Mouse (Mus musculus): ENCODE data around the gene Elf2. TPM values are rescaled to one million over a fixed set of nuclear protein-coding genes. Genes with fewer than 3 reads are reported as not detected.
"Not testable (repeated sequence)": the region's sequence is repeated elsewhere in the genome, so short reads cannot be mapped to it uniquely, and the experiment has no call there.

The Elf2 gene
- total RNA-seq, 2 experiments from 2014 or later: 37.1 to 42.6 TPM

DNA sequence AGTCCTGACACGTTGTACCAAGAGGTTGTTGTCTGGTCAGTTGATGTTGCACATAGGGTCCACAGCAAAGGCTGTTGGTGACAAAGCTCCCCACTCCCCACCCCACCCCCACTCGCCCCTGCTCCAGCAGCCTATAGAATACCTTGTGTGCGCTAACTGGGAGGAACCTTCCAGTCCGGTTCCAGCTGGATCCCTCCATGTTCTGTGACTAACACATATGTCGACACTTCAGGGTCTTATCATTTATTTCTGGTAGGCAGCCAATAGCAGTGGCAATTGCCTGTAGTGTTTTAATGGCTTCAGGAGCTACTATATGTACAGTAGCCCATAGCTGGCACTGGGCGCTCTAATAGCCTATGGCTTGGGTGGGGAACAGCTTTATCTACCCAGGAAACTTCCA, 118.2 kb downstream of the Elf2 start:
- DNase-seq: no peak

DNA sequence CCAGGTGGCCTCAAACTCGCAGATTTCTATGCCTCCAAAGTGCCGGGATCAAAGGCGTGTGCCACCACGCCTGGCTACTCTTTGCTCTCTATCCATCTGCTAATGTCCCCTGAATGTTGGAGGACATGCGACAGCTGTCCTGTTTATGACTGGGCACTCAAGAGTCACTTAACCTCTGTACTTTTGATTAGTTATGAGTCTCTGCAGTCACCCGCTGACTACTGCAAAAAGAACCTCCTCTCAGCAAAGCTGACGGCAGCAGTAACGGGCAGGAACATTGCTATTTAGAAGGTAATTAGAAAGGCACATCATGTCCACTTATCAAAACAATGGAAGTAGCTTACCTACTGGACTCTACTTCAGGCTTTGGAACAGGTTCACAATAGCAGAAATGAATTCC, 118.6 kb downstream of the Elf2 start:
- intact Hi-C loops (cut with DNase I): no loop called here

More for the DNA sequence above, 118.2 kb downstream of the Elf2 start:
- intact Hi-C loops (cut with DNase I): no loop called here

DNA sequence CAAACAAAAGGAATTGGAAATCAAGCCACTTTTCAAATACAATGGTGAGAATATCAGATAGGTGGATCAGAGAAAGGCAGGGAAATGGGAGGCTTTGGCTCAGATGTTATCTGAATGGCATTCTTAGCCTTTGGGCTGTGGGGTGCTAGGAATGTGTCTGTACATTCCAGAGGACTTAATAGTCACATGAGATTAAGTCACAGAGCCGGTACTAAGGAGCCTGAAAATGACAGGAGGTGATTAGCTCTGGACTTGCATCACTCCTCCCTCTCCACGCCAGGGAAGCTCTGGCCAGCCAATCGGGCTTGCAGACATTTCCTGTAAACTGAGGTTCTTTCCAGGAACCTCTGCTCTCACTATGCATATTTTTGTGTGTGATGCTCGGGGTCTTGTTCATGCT, 119.6 kb downstream of the Elf2 start:
- no peak for DNase-seq
- intact Hi-C loops (cut with DNase I): no loop called here

More for the DNA sequence above, 118.6 kb downstream of the Elf2 start:
- no peak for DNase-seq

DNA sequence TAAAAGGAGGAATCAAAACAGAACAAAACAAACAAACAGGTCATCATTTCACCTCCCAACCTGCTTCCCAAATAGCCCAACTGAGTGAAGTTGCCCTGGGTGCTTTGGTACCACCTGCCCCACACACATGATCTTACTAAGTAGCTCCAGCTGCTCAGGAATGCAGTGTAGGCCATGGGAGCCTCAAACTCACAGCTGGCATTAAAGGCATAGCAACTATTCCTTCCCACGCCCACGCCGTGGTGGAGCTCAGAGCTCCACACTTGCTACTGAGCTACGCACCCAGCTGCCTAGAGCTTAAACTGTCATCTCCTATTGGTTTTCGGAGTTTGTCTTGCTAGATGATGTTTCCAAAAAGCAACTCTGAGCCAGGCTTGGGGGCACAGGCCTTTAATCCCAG, 121.2 kb downstream of the Elf2 start:
- intact Hi-C loops (cut with DNase I): no loop called here
- no peak for DNase-seq

DNA sequence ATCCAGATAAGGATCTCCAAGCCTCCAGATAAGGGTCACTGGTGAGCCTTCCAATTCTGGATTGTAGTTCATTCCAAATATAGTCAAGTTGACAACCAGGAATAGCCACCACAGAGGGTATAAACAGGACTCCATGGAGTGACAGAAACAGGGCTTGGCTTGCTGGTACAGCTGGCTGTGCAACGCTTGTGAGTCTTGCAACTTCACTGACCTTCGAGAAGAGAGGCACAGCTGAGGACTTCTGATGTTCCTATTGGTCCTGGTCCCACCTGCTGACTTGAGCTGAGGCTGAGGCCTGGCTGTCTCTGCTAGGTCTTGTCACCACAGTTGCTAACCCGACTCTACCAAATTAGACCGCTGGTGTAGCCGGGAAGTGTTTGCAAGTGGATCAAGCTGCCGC, 122.1 kb downstream of the Elf2 start:
- DNase-seq; intact Hi-C loops (cut with DNase I): not testable (repeated sequence)

DNA sequence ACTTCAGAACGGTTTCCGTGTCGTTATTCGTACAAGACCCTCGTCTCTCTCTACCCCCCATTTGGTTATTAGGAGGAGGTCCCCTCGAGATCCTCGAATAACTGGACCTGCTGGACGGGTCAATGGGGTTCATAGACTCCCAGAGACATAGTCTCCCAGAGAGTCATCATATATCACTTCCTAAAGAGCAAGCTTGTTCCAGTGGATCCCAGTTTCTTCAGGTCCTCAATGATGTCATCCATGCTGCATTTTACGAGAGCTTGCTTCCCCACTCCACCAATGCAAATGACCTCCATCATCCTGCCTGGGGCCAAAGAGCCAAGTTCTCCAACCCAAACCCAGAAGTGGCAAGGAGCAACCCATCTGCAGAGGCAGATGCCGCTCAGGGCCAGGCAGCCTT, 124.1 kb downstream of the Elf2 start:
- intact Hi-C loops (cut with DNase I); DNase-seq: not testable (repeated sequence)

DNA sequence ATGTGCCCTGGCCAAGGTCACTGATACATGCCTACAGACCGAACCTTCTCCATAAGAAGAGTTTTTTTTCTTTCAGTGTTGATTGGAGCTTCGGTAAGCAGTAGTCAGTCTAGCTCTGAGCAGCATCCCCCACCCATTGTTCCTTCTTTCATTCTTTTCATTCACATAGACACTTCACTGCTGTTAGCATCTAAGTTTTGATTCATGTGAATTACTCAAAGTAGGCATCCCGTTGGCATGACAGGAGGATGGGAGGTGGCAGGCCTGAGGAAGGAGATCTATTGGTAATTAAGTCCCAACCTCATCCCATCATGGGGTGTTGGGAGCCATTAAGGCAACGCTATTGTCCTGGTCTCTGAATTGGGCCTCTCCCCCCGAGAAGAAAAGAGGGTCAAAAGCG, 124.8 kb downstream of the Elf2 start:
- intact Hi-C loops (cut with DNase I): no loop called here
- DNase-seq: no peak

DNA sequence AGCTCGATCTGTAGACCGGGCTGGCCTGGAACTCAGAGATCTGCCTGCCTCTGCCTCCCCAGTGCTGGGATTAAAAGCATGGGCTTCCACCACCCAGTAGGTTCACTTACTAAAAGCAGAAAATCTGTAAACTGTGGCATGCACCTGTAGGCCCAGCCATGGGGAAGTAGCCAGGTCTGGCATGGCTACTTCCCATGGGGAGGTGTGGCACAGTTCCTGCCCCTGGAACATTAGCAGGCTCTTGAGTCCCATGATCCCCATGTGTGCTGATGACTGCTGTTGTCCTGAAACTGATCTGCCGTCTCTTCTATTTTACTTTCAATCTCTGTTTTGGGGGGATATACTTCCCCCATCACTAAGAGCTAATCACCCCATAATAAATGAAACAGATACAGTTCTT, 127.4 kb downstream of the Elf2 start:
- DNase-seq: no peak
- intact Hi-C loops (cut with DNase I): no loop called here

DNA sequence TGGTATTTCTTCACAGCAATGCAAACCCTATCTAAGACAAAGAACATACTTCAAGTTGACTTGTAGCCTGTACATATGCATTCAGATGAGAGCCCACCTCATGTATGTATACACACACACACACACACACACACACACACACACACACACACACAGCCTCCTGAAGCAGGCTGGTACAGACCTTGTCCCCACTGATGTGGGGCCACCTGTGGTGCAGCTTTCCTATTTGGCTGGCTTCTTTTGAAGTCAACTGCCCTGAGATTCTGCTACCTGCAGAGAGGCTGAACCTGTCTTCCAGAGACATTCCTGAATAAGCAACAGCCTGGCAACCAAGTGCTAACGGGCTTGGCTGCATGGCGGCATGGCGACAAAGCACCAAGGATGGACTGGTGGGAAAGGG, 130.0 kb downstream of the Elf2 start:
- DNase-seq: no peak
- intact Hi-C loops (cut with DNase I): no loop called here

DNA sequence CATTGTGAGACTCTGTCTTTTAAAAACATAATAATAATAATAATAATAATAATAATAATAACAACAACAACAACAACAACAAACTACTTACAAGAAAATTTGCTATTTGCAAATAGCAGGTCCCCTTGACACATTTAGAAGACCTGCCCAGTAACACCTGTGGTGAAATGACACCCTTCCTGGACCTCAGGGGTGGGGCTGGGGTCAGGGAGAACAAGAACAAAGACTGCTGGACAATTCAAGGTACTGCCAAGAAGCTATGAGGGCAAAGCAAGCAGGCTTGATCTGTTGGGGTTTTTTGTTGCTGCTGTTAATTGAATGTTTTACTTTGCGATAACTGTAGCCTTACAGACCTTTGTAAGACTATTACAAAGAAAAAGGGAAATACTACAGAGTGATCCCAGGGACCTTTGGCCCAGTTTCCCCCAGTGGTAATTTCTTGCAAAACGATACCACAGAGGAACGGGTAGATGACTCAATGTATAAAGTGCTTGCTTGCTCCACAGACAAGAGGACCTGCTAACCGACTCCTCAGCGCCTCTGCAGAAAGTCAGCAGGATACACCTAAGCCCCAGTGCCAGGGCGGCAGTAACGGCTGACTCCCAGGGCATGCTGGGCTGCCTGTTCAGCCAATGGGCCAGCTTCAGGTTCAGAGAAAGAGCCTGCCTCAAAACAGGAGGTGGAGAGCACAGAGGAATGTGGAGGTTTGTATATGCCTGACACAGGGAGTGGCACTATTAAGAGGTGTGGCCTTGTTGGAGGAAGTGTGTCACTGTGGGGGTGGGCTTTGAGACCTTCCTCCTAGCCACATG, 130.8 kb downstream of the Elf2 start:
- intact Hi-C loops (cut with DNase I): no loop called here
- no peak for DNase-seq

DNA sequence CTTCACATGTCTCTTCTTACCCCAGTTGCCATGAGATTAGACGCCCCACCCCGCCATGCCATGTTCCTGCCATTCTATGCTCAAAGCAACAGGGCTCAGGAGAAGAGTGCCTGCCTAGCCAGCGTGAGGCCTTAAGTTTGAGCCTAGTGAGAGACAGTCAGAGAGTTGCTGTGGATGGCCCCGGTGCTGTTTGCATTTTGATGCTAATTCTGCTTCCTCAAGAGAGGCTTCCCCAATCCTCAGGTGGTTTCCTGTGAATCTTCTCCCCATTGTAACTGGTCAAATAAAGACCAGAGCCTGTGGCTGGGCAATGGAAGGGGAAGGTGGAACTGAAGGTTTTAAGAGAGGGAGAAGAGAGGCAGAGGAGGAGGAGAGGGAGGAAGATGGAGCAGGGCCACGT, 131.8 kb downstream of the Elf2 start:
- intact Hi-C loops (cut with DNase I): no loop called here
- no peak for DNase-seq

DNA sequence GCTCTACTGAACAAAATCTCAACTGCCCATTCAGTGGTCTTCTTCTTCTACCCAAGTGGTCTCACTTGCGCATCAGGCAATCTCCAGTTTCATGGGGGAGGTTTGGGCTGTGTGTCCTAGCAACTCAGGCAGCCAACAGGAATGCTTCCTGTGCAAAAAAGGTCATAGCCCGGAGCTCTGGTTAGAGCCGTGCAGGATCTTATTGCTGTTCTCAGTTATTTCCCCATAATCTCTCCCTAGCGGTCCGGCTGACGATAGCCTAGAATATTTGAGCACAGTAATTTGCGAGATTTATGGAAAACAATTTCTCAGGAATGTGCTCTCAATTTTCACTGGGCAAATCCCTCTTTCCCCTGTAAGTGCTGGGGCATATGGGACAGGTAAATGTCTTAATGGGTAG, 133.9 kb downstream of the Elf2 start:
- intact Hi-C loops (cut with DNase I): no loop called here

DNA sequence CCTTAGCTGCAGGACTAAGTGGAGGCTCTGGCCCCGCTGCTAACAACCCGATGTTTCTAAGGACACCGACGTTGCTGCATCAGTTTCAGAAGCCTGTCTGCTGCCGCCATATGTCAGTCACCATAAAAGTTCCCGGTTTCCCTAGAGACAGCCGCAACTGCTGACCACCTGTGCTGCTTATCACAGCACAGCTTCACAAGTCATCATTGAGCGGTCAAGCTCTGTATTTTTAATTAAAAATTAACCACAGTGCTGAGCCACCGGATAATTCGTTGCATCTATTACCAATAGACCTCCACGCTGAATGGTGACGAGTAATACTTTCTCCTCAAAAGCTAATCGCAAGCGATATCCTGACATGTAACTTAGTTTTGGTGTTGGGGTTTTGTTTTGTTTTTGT, 135.6 kb downstream of the Elf2 start:
- intact Hi-C loops (cut with DNase I): no loop called here
- no peak for DNase-seq

More for the DNA sequence above, 133.9 kb downstream of the Elf2 start:
- no peak for DNase-seq

DNA sequence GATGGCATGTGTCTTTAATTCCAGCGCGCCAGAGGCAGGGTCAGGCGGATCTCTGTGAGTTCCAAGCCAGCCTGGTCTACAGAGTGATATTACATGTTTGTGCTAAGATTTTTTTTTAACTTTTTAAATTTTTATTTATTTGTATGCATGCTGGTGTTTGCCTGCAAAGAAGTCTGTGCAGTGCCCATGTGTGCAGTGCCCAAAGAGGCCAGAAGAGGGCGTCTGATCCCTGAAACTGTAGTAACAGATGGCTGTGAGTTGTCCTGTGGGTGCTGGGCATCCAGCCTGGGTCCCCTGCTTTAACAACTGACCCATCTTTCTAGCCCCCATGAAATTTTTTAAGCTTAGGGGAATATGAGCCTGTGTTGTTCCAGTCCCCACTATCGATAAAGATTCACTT, 136.0 kb downstream of the Elf2 start:
- intact Hi-C loops (cut with DNase I): no loop called here
- DNase-seq: no peak

DNA sequence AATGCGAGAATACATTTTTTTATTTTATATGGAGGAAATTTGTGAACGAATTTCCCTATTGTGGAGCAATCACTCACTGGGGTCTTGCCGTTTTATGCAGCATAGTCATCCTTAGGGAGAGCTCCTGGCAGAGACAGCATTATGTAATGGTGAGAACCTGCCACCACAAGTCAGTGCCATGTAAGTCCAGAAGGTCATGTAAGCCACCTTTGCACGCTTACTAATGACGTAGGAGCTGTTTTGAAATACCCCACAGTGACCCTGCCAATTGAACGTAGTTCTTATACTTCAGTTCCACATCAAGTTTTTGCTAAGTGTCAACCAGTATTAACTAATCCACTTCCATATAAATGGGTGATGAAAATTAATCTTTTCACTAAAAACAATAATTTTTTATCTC, 136.6 kb downstream of the Elf2 start:
- intact Hi-C loops (cut with DNase I): no loop called here
- no peak for DNase-seq

Small RNA genes within 50 kb of the gene (microRNA-seq; reads per million reads assigned to microRNA genes)
- gene Gm24282: not detected

Other genes starting within 250 kb of the Elf2 start
- 10 to 100 TPM; 40.4 to 42.1 TPM for gene Noct, start 116.2 kb downstream of the Elf2 start, total RNA-seq (2021)
- not detected for gene Mgarp, start 56.1 kb upstream of the Elf2 start, total RNA-seq (2021)
- 100 to 1,000 TPM; 211 to 236 TPM for gene Ndufc1, start 68.3 kb upstream of the Elf2 start, total RNA-seq (2021)
- 10 to 100 TPM; 72.5 to 75.8 TPM for gene Naa15, start 74.5 kb upstream of the Elf2 start, total RNA-seq (2021)
- 10 to 100 TPM; 33.3 to 34.3 TPM for gene Rab33b, start 143.3 kb upstream of the Elf2 start, total RNA-seq (2021)
- gene Setd7, start 220.2 kb upstream of the Elf2 start, total RNA-seq (2021): 10 to 100 TPM; 38.2 to 41.1 TPM

All from left cerebral cortex, postnatal 4 days (tissue).